Mouse (Mus musculus): ENCODE results near the gene Tmem107. TPM values are rescaled to one million over a fixed set of nuclear protein-coding genes. Genes with fewer than 3 reads are reported as not detected.

Tmem107 gene
- polyA plus RNA-seq, 2 experiments: 47.8 to 54.4 TPM

- 89% methylated on average over 4 of the region's 4 CpGs for WGBS
- H3K9me3 ChIP-seq (ENCODE audit: control insufficient read depth, low read length): no peaks in the 10 kb centered on the region
Observed at GRCm38 (mm10) chr11:69051771-69052170, 18.8 kb upstream of the Tmem107 start.

DNA sequence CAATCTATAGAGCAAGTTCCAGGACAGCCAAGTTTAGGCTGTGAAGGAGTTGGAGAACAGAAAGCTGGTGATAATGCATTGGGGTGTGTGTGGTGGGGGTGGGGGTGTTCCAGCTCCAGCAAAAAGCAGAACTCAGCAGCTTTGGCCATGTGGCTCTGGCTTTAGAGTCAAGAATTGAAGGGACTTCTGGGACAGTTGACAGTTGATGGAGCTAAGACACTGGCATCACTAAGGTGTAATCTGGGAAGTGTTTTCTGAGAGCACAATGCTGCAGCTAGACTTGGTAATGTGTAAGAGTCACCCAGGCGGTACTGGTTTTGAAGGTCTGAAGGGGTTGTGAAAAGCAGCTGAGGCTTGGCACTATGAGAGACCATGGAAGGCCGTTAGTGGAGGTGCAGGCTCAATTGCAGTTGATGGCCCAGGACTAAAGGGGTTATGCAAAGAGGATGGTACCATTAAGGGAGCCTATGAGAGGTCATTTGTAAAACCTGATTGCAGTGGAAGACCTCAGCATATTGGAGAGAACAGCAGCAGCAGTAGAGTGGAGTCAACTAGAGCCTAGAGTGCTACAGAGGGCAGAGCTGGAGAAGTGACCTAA lies 17.7 kb upstream of the Tmem107 start:
- no peak for TF ChIP-seq POLR2A (IDR thresholded peaks at IDR 0.05; ENCODE audit: borderline replicate concordance, extremely low read depth, insufficient read depth, insufficient read length)
- no peaks in the 10 kb centered on the region for H3K9me3 ChIP-seq (ENCODE audit: control insufficient read depth, low read length)
- WGBS: 72% methylated on average over 2 of the region's 2 CpGs
- H3K36me3 ChIP-seq (ENCODE audit: control insufficient read depth, insufficient read depth, low read length): peaks cover 44% of the 10 kb centered on the region
- no peak for DNase-seq (ENCODE audit: low spot score)
- no peak overlapping the region for H3K27ac ChIP-seq (replicated peaks; ENCODE audit: low read depth, low read length)
- H3K9ac ChIP-seq (ENCODE audit: low read depth, low read length, severe bottlenecking): no peak overlapping the region
- no peaks in the 10 kb centered on the region for H3K27me3 ChIP-seq (ENCODE audit: control insufficient read depth, insufficient read depth, low read length)
- H3K4me3 ChIP-seq (replicated peaks; ENCODE audit: low read length): no peak overlapping the region
- no peaks in the 10 kb centered on the region for H3K4me1 ChIP-seq (ENCODE audit: control insufficient read depth, insufficient read depth, low read length)
- no peak overlapping the region for H3K4me2 ChIP-seq (replicated peaks; ENCODE audit: low read depth, low read length, severe bottlenecking)
- ATAC-seq (ENCODE audit: low FRiP score, low read depth): no peak

More at GRCm38 (mm10) chr11:69051771-69052170, 18.8 kb upstream of the Tmem107 start:
- Histone ChIP-seq H3K9ac (ENCODE audit: low read depth, low read length, severe bottlenecking) (no peak overlapping the region), H3K4me1 (ENCODE audit: control insufficient read depth, insufficient read depth, low read length) (peaks cover 8% of the 10 kb centered on the region; the same call in 1 of the 2 replicates), H3K4me3 (replicated peaks; ENCODE audit: low read length) (no peak overlapping the region), H3K36me3 (ENCODE audit: control insufficient read depth, insufficient read depth, low read length) (peaks cover 45% of the 10 kb centered on the region), H3K27me3 (ENCODE audit: control insufficient read depth, insufficient read depth, low read length) (no peaks in the 10 kb centered on the region), H3K4me2 (replicated peaks; ENCODE audit: low read depth, low read length, severe bottlenecking) (no peak overlapping the region), H3K27ac (replicated peaks; ENCODE audit: low read depth, low read length) (no peak overlapping the region)
- DNase-seq (ENCODE audit: low spot score) (no peak), ATAC-seq (ENCODE audit: low FRiP score, low read depth) (no peak)
- no peak for TF ChIP-seq POLR2A (IDR thresholded peaks at IDR 0.05; ENCODE audit: borderline replicate concordance, extremely low read depth, insufficient read depth, insufficient read length)

DNA sequence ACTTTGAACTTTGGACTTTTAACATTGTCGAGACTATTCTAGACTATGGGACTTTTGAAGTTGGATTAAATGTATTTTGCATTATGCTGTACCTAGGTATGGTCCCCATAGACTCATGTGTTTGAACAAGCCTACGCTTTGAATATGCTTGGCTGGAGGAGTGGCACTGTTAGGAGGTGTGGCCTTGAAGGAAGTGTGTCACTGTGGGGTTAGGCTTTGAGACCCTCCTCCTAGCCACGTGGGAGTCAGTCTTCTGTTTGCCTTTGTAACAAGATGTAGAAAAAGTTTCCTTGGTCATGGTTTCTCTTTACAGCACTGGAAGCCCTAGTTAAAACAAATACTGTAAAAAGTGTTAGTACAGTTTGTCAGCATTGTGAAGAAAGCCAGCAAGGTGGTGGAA lies 16.8 kb upstream of the Tmem107 start:
- Histone ChIP-seq H3K4me3 (replicated peaks; ENCODE audit: low read length) (no peak overlapping the region), H3K36me3 (ENCODE audit: control insufficient read depth, insufficient read depth, low read length) (peaks cover 34% of the 10 kb centered on the region), H3K27me3 (ENCODE audit: control insufficient read depth, insufficient read depth, low read length) (no peaks in the 10 kb centered on the region), H3K9ac (ENCODE audit: low read depth, low read length, severe bottlenecking) (no peak overlapping the region), H3K4me1 (ENCODE audit: control insufficient read depth, insufficient read depth, low read length) (peaks cover 6% of the 10 kb centered on the region), H3K4me2 (replicated peaks; ENCODE audit: low read depth, low read length, severe bottlenecking) (no peak overlapping the region), H3K9me3 (ENCODE audit: control insufficient read depth, low read length) (no peaks in the 10 kb centered on the region), H3K27ac (replicated peaks; ENCODE audit: low read depth, low read length) (no peak overlapping the region)
- no peak for ATAC-seq (ENCODE audit: low FRiP score, low read depth)
- no peak for DNase-seq (ENCODE audit: low spot score)
- TF ChIP-seq POLR2A (IDR thresholded peaks at IDR 0.05; ENCODE audit: borderline replicate concordance, extremely low read depth, insufficient read depth, insufficient read length): no peak
- WGBS: 76% methylated on average over 3 of the region's 3 CpGs

- ATAC-seq (ENCODE audit: low FRiP score, low read depth) (no peak), DNase-seq (ENCODE audit: low spot score) (no peak)
- 81% methylated on average over 2 of the region's 2 CpGs for WGBS
- Histone ChIP-seq H3K9me3 (ENCODE audit: control insufficient read depth, low read length) (no peaks in the 10 kb centered on the region), H3K4me3 (replicated peaks; ENCODE audit: low read length) (peak overlapping the region; percentile 54), H3K36me3 (ENCODE audit: control insufficient read depth, insufficient read depth, low read length) (peaks cover 5% of the 10 kb centered on the region), H3K4me2 (replicated peaks; ENCODE audit: low read depth, low read length, severe bottlenecking) (peak overlapping the region; percentile 53), H3K27me3 (ENCODE audit: control insufficient read depth, insufficient read depth, low read length) (no peaks in the 10 kb centered on the region), H3K4me1 (ENCODE audit: control insufficient read depth, insufficient read depth, low read length) (peaks cover 18% of the 10 kb centered on the region), H3K27ac (replicated peaks; ENCODE audit: low read depth, low read length) (no peak overlapping the region), H3K9ac (ENCODE audit: low read depth, low read length, severe bottlenecking) (peak overlapping the region; percentile 67)
- TF ChIP-seq POLR2A (IDR thresholded peaks at IDR 0.05; ENCODE audit: borderline replicate concordance, extremely low read depth, insufficient read depth, insufficient read length): no peak
Observed at GRCm38 (mm10) chr11:69058265-69058664, 12.3 kb upstream of the Tmem107 start.

GRCm38 (mm10) chr11:69058729-69059356 lies 11.8 kb upstream of the Tmem107 start:
- no peak for TF ChIP-seq POLR2A (IDR thresholded peaks at IDR 0.05; ENCODE audit: borderline replicate concordance, extremely low read depth, insufficient read depth, insufficient read length)
- H3K36me3 ChIP-seq (ENCODE audit: control insufficient read depth, insufficient read depth, low read length): peaks cover 2% of the 10 kb centered on the region; the same call in 1 of the 2 replicates
- no peaks in the 10 kb centered on the region for H3K9me3 ChIP-seq (ENCODE audit: control insufficient read depth, low read length)
- peak overlapping the region; percentile 54 for H3K4me3 ChIP-seq (replicated peaks; ENCODE audit: low read length)
- WGBS: 3% methylated on average over 19 of the region's 19 CpGs
- no peak for DNase-seq (ENCODE audit: low spot score)
- peak overlapping the region; percentile 53 for H3K4me2 ChIP-seq (replicated peaks; ENCODE audit: low read depth, low read length, severe bottlenecking)
- peak overlapping the region; percentile 40 for H3K27ac ChIP-seq (replicated peaks; ENCODE audit: low read depth, low read length)
- peaks cover 18% of the 10 kb centered on the region for H3K4me1 ChIP-seq (ENCODE audit: control insufficient read depth, insufficient read depth, low read length)
- H3K27me3 ChIP-seq (ENCODE audit: control insufficient read depth, insufficient read depth, low read length): no peaks in the 10 kb centered on the region
- H3K9ac ChIP-seq (ENCODE audit: low read depth, low read length, severe bottlenecking): peak overlapping the region; percentile 67
- ATAC-seq (ENCODE audit: low FRiP score, low read depth): no peak

All from limb, embryonic 14.5 days (tissue).